Mouse (Mus musculus): ENCODE results near the gene Cnep1r1. TPM values are rescaled to one million over a fixed set of nuclear protein-coding genes. Genes with fewer than 3 reads are reported as not detected.

The Cnep1r1 gene
- total RNA-seq, 2 experiments from 2014 or later, result 30.7 to 32.1 TPM

- no peak for DNase-seq (ENCODE audit: low spot score in 2 of 2)
- TF ChIP-seq CTCF (conservative IDR thresholded peaks at IDR 0.05), result no peak
- H3K4me3 ChIP-seq, result peak overlapping the region; percentile 97
- no peak overlapping the region for H3K27ac ChIP-seq
Measured at GRCm38 (mm10) chr8:88139256-88139655, 20.7 kb downstream of the Cnep1r1 start.

- no peak for TF ChIP-seq CTCF (conservative IDR thresholded peaks at IDR 0.05)
- H3K27ac ChIP-seq, result no peak overlapping the region
- no peak for DNase-seq (ENCODE audit: low spot score in 2 of 2)
Measured at GRCm38 (mm10) chr8:88141629-88142028, 23.1 kb downstream of the Cnep1r1 start.

GRCm38 (mm10) chr8:88144041-88144440 is 25.5 kb downstream of the Cnep1r1 start:
- no peak for DNase-seq (ENCODE audit: low spot score in 2 of 2)
- H3K4me3 ChIP-seq, result no peak overlapping the region
- no peak for TF ChIP-seq CTCF (conservative IDR thresholded peaks at IDR 0.05)
- H3K27ac ChIP-seq, result no peak overlapping the region

More at GRCm38 (mm10) chr8:88141629-88142028, 23.1 kb downstream of the Cnep1r1 start:
- H3K4me3 ChIP-seq, result no peak overlapping the region

DNA sequence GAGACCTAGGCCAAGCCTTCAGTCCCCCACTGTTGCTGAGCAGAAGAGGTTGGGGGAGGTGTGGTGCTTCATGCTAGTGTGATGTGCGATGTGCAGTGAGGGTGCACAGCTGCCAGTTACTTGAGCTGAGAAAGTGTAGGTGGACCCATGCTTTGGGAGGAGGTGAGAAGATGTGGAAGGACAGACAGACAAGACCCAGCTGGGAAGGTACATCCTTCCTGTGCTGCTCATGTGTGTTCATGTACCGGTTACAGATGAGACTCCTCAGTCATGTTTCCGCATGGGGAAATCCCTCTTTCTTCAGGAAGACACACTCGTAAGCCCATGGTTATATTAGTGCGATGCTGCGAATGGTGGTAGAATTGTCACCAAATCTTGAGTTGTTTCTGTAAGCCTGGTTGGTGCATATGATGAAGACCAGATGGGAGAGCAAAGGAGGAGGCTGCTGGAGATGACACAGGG is 32.4 kb downstream of the Cnep1r1 start:
- no peak for TF ChIP-seq CTCF (conservative IDR thresholded peaks at IDR 0.05)
- peak overlapping the region; percentile 36; the same call in 1 of the 2 replicates for H3K27ac ChIP-seq
- peak in 1 of 2 experiments; percentile 4 for DNase-seq (ENCODE audit: low spot score in 2 of 2)
- no peak overlapping the region for H3K4me3 ChIP-seq

DNA sequence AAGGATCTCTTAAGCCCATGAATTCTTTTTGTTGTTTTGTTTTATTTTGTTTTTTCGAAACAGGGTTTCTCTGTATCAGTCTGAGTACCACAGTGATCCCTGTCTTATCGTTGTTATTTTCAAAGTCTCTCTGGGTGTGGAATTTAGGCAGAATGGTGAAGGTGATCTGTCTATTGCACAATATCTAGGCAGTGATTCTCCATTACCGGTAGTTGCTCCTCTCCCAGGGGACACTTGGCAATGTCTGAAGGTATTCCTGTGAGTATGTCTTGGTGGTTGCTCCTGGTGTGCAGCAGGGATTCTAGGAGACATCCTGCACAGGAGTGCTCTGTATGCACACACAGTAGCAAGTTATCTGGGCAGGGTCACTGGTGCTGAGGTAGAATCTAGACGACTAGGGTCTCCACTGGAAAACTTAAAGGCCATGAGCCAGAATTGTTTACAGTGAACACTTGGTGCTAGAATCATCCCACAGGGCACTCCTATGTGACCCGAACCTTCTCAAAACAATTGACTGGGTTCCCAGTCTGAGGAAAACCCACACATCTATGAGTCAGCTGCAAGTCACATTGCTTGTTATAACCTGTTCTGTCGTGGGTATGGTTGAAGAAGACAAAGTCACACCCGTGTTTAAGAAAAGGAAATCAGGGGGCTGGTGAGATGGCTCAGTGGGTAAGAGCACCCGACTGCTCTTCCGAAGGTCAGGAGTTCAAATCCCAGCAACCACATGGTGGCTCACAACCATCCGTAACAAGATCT is 41.8 kb downstream of the Cnep1r1 start:
- DNase-seq (ENCODE audit: low spot score in 2 of 2), result no peak

DNA sequence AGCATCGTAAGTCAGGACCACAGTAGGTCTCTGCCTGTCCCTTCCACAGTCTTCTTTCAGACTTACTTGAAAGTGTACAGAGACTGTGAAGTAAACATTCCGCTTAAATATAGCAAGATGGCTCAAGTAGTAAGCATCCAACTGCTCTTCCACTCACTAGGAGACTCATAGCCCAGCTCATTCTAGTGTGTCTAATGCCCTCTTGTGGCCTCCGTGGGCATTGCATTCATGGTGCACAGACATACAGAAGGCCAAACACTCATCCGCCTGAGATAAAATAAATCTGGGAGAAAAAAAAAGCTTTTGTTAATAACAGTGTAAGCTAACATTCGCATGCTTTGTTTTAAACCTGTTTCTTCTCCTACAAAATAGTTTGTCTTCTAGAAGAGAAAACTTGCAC is 42.9 kb downstream of the Cnep1r1 start:
- peak; percentile 85 for TF ChIP-seq CTCF (conservative IDR thresholded peaks at IDR 0.05)
- no peak overlapping the region for H3K4me3 ChIP-seq
- DNase-seq (ENCODE audit: low spot score in 2 of 2), result peak; percentile 24 to 66
- H3K27ac ChIP-seq, result no peak overlapping the region

More for the DNA sequence above, 41.8 kb downstream of the Cnep1r1 start:
- no peak for TF ChIP-seq CTCF (conservative IDR thresholded peaks at IDR 0.05)
- H3K27ac ChIP-seq, result no peak overlapping the region
- H3K4me3 ChIP-seq, result no peak overlapping the region

DNA sequence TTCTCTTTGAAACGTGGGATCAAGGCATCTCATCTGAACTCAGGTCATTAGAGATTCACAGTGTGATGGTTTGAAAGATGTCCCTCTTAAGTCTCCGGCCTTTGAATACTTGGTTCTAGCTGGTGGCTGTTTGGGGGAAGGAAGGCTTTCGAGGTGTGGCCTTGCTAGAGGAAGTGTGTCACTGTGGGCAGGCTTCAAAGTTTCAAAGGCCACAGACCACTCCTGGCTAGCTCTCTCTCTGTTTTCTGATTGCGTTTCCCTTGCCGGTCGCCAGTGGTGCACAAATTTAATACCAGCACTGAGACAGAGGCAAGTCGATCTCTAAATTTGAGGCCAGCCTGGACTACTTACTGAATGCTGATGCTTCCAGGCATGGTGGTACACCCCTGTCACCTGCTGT is 56.7 kb downstream of the Cnep1r1 start:
- TF ChIP-seq CTCF (conservative IDR thresholded peaks at IDR 0.05), result no peak
- no peak for DNase-seq (ENCODE audit: low spot score in 2 of 2)
- Histone ChIP-seq H3K4me3 (no peak overlapping the region), H3K27ac (no peak overlapping the region)

- Histone ChIP-seq H3K27ac (no peak overlapping the region), H3K4me3 (no peak overlapping the region)
- DNase-seq (ENCODE audit: low spot score in 2 of 2), result no peak
- TF ChIP-seq CTCF (conservative IDR thresholded peaks at IDR 0.05), result no peak
Measured at GRCm38 (mm10) chr8:88177291-88177690, 58.7 kb downstream of the Cnep1r1 start.

DNA sequence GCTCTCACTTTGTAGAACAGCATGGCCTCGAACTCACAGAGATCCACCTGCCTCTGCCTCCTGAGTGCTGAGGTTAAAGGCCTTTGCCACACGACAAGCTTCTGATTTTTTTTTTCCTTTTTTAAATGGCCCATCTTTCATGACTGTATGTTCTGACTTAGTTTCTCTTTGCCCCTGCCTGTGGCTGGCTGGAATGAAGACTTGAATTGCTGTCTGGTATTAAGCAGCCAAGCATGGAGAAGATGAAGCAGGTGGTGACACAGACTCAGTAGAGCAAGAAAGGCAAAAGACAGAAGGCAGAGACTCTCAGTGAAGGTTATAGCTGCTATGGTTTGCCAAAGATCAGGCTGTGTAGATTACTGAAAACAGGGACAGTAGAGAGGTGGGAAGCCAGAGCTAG is 64.6 kb downstream of the Cnep1r1 start:
- Histone ChIP-seq H3K4me3 (no peak overlapping the region), H3K27ac (no peak overlapping the region)
- no peak for DNase-seq (ENCODE audit: low spot score in 2 of 2)
- no peak for TF ChIP-seq CTCF (conservative IDR thresholded peaks at IDR 0.05)

Small RNA genes lying within 50 kb of the gene (microRNA-seq; reads per million reads assigned to microRNA genes)
- gene Mir7071, result 3.2 to 3.3 reads per million in 2 experiments

Other genes starting within 250 kb of the Cnep1r1 start
- gene Zfp423, start 159.2 kb upstream of the Cnep1r1 start, total RNA-seq (2021), result 10 to 100 TPM; 24.0 to 26.6 TPM
- 10 to 100 TPM; 30.0 to 32.9 TPM for gene Heatr3, start 19.1 kb downstream of the Cnep1r1 start, total RNA-seq (2021)
- 10 to 100 TPM; 37.3 to 37.5 TPM for gene Tent4b, start 80.4 kb downstream of the Cnep1r1 start, total RNA-seq (2021)
- 1 to 10 TPM; 2.1 to 2.6 TPM for gene Adcy7, start 153.6 kb downstream of the Cnep1r1 start, total RNA-seq (2021)
- 10 to 100 TPM; 57.0 to 58.4 TPM for gene Brd7, start 243.4 kb downstream of the Cnep1r1 start, total RNA-seq (2021)